Mouse (Mus musculus) thymus, postnatal 10 days (tissue): Measurements from ENCODE around the gene Acox1.

Source experiments
- DNase-seq, 2 experiments: peaks; one replicate each; pipeline ENCODE4 v3.0.0; 2021; ENCODE audit warnings: low spot score in 2 of 2

The Acox1 gene

DNA sequence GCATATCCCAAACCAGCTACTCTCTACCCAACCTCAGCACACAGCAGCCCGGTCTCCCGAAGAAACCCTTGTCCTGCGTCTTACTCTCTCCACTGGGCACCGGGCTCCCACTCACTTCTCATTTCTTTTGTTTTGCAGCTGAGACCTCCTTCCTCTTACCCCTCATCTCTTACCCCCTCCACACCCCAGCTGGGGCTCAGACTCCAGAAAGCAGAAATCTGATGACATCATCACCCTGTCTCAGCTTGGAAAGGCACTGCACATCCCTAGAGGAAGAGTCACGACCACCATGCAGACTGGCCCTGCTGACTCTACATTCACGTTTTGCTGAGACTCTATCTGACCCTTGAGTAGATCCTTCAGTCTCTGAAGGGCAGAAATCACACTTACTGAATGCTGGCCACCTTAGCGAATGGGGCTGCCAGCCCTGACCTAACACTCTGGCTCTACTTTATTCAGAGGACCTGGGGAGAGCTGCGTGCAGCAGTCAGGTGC, 68.8 kb downstream of the Acox1 start:
- DNase-seq = peak in 1 of 2 experiments; percentile 34

DNA sequence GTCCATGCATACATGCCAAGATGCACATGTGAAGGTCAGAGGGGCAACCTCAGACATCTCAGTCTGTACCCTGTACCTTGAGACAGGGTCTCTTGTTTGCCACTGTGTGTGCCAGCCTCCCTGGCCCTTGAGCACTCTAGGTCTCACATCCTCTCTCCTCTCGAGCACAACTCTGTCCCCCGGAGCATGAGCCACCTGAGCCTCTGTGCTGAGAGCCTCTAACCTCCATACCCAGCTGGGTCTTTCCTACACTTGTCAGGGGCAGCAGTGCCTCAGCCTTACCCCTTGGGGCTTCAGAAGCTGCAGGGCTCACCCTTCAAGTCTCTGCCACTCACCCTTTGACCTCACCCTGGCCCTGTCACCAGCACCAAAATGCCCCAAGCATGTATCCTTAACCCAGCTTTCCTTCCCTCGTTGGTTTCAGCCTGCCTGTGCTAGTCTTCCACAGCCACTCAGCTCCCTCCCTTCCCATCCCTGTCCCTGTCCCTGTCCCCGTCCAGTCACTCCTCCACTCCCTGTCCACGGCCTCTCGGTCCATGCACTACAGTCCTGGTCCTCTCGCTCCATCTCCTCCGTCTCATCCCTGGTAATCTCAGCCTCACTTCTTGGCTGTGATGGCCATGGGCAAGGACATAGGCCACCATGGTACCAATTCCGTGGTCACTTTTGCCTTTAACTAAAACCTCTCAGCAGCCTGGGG, 69.6 kb downstream of the Acox1 start:
- DNase-seq = no peak

DNA sequence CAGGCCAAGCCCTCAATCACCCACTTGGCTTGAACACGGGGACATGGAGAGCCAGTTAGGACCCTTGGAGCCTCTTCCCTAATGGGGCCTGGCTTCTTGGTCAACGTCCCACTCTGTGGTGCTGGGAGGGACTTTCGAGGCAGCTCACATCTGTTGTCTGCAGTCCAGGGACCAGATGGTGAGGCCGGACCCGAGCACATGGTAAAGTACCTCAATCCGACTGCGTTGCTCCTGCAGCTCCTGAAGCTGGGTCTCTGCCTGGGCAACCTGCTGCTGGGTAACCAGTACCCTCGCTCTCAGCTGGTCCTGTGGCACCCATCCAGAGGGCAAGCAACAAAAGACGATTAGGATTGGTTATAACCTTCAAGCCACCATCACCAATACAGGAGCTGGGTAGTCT, 70.9 kb downstream of the Acox1 start:
- DNase-seq = no peak

DNA sequence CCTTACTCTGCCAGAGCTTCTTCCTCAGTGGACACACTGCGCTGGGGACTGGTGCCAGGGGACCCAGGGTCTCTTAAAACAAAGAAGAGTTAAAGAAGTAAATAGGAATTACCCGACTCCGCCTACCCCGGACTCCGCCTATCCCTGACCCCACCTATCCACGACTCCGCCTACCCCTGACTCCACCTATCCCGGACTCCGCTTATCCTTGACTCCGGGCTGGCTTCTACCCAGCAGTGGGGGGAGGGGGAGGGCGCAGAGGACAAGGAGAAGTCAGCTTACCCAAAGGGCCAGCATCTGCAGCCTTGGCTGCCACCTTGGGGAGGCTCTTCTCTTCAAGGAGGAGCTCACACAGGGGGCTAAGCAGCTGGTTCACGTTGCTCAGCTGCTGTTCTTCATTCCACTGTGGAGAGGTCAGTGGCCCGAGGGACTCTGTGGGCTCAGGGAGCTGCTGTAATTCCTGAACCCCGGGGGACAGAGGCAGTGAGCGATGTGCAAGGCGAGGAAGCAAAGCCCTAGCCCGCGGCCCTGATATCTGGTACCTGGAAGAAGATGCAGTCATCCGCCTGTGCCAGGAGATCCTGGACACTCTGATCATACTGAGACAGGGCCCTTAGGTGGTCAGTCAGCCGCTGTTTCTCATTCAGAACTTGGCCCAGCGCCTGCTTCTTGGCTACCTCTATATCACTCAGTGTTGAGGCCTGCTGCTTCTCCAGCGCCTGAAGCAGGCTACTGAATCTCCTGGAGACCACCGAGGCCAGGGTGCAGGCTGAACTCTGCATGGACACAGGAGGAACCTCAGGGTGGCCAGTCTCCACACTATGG, 71.5 kb downstream of the Acox1 start, which contains the start of gene Trim47:
TSS of gene Trim47 (minus strand) at position 55 of the 825 bp plus-strand sequence.
- DNase-seq = no peak

DNA sequence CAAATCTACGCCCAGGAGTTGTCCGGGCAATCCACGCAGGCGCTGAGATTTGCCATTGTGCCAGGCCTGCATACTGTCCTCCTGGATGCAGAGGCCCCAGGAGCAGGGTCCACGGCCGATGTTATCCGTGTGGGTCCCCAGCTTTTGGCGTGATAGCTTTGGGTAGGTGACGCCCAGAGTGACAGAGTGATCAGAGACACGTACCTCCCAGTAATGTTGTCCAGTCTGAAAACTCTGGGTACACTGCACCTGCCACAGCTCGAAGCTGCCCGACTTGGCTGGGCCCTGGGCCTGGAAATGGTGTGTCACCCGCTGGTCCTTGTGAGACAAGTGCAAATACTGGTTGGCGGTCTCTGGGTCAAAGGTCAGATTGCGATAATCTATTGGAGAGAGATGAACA, 72.6 kb downstream of the Acox1 start:
- DNase-seq = no peak
